Mouse (Mus musculus): Measurements from ENCODE around the gene Tmem140. TPM values are rescaled to one million over a fixed set of nuclear protein-coding genes. Genes with fewer than 3 reads are reported as not detected.

Tmem140 gene
- polyA plus RNA-seq, 1 experiment = not detected

DNA sequence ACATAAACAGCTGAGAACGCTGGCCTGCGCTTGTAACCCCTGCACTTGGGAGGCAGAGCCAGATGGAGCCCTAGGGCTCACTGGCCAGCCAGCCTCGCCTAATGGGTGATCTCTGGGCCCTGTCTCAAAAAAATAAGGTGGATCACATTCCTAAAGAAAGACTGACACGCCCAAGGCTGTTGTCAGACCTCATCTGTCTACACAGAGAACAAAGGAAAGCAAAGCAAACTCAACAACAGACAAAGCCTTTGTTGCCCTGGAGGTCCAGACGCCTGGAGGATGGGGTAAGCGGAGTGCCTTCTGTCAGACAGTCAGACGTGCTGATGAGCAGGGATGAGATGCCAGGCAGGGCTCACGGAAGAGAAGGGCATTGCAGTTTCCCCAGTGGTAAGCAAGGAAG is 3.8 kb downstream of the Tmem140 start:
- no peak overlapping the region for H3K4me3 ChIP-seq (ENCODE audit: insufficient read depth, low read depth, low read length)
- H3K27ac ChIP-seq (ENCODE audit: insufficient read depth, low read depth, low read length) = no peak overlapping the region
- H3K4me1 ChIP-seq (ENCODE audit: control insufficient read depth, insufficient read depth, low read length) = no peaks in the 10 kb centered on the region
- TF ChIP-seq CTCF (IDR thresholded peaks at IDR 0.05; ENCODE audit: insufficient read depth, low read depth, low read length) = no peak
- TF ChIP-seq POLR2A (IDR thresholded peaks at IDR 0.05; ENCODE audit: insufficient read depth, low read depth, low read length) = no peak
- WGBS = 80% methylated on average over 8 of the region's 8 CpGs

DNA sequence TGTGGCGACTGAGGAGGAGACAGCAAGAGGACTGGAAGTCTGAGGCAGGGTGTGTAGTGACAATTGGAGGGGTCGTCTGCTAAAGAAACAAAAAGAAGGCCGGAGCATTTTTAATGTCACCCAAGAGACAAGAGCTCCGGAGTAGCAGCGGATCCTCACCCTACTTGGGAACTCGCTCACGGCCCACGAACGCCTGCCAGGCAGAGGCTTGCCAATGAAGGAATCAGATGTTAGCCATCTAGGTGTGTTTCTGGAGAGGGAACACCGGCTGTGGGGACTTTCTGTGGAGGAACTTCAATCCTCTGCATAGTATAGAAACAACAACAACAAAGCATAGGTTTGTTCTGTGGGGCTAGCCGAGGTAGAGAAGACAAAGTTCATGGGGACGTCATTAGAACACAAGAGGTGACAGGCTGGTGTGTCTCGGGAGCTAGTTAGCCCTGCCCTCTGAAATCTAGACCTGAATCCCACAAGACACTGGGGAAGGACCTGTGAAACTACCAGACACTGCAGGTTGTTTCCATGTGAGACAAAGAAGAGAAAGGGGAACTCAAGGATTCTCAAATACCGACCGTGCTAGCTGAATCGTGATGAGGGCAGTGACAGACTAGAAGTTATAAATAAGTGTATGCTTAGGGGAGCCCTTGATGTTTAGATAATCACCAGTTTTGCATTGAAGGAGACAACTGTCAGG is 4.5 kb downstream of the Tmem140 start:
- TF ChIP-seq POLR2A (IDR thresholded peaks at IDR 0.05; ENCODE audit: insufficient read depth, low read depth, low read length) (no peak), CTCF (IDR thresholded peaks at IDR 0.05; ENCODE audit: insufficient read depth, low read depth, low read length) (no peak)
- H3K4me1 ChIP-seq (ENCODE audit: control insufficient read depth, insufficient read depth, low read length) = no peaks in the 10 kb centered on the region
- H3K27ac ChIP-seq (ENCODE audit: insufficient read depth, low read depth, low read length) = no peak overlapping the region
- no peak overlapping the region for H3K4me3 ChIP-seq (ENCODE audit: insufficient read depth, low read depth, low read length)
- 77% methylated on average over 16 of the region's 16 CpGs for WGBS

GRCm38 (mm10) chr6:34867995-34868350 is 5.0 kb downstream of the Tmem140 start:
- H3K4me3 ChIP-seq (ENCODE audit: insufficient read depth, low read depth, low read length) = no peak overlapping the region
- H3K4me1 ChIP-seq (ENCODE audit: control insufficient read depth, insufficient read depth, low read length) = no peaks in the 10 kb centered on the region
- WGBS = 73% methylated on average over 10 of the region's 10 CpGs
- TF ChIP-seq CTCF (IDR thresholded peaks at IDR 0.05; ENCODE audit: insufficient read depth, low read depth, low read length) (no peak), POLR2A (IDR thresholded peaks at IDR 0.05; ENCODE audit: insufficient read depth, low read depth, low read length) (no peak)
- H3K27ac ChIP-seq (ENCODE audit: insufficient read depth, low read depth, low read length) = no peak overlapping the region

DNA sequence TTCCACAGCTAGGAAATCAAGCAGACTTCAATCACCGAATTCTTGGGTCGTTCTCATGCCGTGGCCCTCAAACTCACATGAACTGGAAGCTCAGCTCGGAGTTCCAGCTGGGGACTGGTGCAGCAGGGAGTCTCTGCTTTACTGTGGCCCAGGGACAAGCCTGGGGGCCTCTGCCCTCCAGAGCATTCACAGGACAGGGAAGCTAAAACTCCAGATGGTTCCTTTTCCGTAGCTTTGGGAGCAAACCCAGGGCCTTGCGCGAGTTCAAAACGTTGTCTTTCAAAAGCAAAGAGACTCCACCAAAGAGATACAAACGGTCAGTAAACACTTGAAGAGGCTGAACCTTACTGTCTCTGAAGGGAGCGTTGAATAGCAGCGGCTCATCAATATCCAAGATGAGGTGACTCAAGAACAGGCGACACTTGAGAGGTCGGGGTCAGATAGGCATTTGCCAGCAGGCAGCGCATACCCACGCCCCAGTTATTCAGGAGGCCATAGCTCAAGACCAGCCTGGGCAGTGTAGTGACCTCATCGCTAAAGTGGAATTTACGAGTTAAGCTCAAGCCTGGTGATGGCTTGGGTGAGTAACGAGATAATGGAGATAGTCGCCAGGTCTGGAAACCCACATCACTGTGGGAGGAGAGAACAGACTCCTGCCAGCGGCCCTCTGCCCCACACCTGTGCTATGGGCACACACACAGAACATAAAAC is 5.7 kb downstream of the Tmem140 start:
- H3K4me3 ChIP-seq (ENCODE audit: insufficient read depth, low read depth, low read length) = no peak overlapping the region
- TF ChIP-seq CTCF (IDR thresholded peaks at IDR 0.05; ENCODE audit: insufficient read depth, low read depth, low read length) = no peak
- TF ChIP-seq POLR2A (IDR thresholded peaks at IDR 0.05; ENCODE audit: insufficient read depth, low read depth, low read length) = no peak
- WGBS = 89% methylated on average over 20 of the region's 20 CpGs
- H3K27ac ChIP-seq (ENCODE audit: insufficient read depth, low read depth, low read length) = no peak overlapping the region
- no peaks in the 10 kb centered on the region for H3K4me1 ChIP-seq (ENCODE audit: control insufficient read depth, insufficient read depth, low read length)

GRCm38 (mm10) chr6:34869225-34869915 is 6.4 kb downstream of the Tmem140 start:
- Histone ChIP-seq H3K4me1 (ENCODE audit: control insufficient read depth, insufficient read depth, low read length) (0 out of 2 replicates have a peak, but pooled peaks cover 3% of the 10 kb centered on the region), H3K27ac (ENCODE audit: insufficient read depth, low read depth, low read length) (no peak overlapping the region)

GRCm38 (mm10) chr6:34870136-34870535 is 7.2 kb downstream of the Tmem140 start:
- Histone ChIP-seq H3K4me1 (ENCODE audit: control insufficient read depth, insufficient read depth, low read length) (peaks cover 5% of the 10 kb centered on the region), H3K27ac (ENCODE audit: insufficient read depth, low read depth, low read length) (no peak overlapping the region), H3K4me3 (ENCODE audit: insufficient read depth, low read depth, low read length) (no peak overlapping the region)
- TF ChIP-seq POLR2A (IDR thresholded peaks at IDR 0.05; ENCODE audit: insufficient read depth, low read depth, low read length) (no peak), CTCF (IDR thresholded peaks at IDR 0.05; ENCODE audit: insufficient read depth, low read depth, low read length) (no peak)
- 88% methylated on average over 5 of the region's 5 CpGs for WGBS

More at GRCm38 (mm10) chr6:34869225-34869915, 6.4 kb downstream of the Tmem140 start:
- 85% methylated on average over 13 of the region's 13 CpGs for WGBS
- TF ChIP-seq CTCF (IDR thresholded peaks at IDR 0.05; ENCODE audit: insufficient read depth, low read depth, low read length) (no peak), POLR2A (IDR thresholded peaks at IDR 0.05; ENCODE audit: insufficient read depth, low read depth, low read length) (no peak)
- no peak overlapping the region for H3K4me3 ChIP-seq (ENCODE audit: insufficient read depth, low read depth, low read length)

- TF ChIP-seq POLR2A (IDR thresholded peaks at IDR 0.05; ENCODE audit: insufficient read depth, low read depth, low read length) = no peak
- TF ChIP-seq CTCF (IDR thresholded peaks at IDR 0.05; ENCODE audit: insufficient read depth, low read depth, low read length) = no peak
- 74% methylated on average over 5 of the region's 5 CpGs for WGBS
- Histone ChIP-seq H3K27ac (ENCODE audit: insufficient read depth, low read depth, low read length) (no peak overlapping the region), H3K4me1 (ENCODE audit: control insufficient read depth, insufficient read depth, low read length) (peaks cover 7% of the 10 kb centered on the region), H3K4me3 (ENCODE audit: insufficient read depth, low read depth, low read length) (no peak overlapping the region)
Observed at GRCm38 (mm10) chr6:34870724-34871123, 7.8 kb downstream of the Tmem140 start.

DNA sequence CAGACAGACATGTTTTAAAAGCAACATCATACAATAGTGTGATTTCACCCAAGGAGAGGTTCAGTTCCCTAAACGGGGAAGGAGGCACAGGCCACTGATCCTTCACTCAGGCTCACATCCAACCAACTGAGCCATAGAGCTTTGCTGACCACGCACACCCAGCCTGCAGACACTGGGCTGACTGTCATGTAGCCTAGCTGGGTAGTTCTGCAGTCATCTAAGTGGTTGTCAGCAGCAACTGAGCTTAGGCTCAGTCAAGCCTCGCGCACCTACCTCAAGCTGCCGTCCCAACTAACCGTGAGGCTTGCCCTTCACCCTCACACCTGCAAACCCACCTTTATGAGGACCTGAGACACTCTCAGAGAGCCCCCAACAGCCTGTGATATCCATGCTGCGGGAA is 9.0 kb downstream of the Tmem140 start:
- H3K4me3 ChIP-seq (ENCODE audit: insufficient read depth, low read depth, low read length) = no peak overlapping the region
- no peak overlapping the region for H3K27ac ChIP-seq (ENCODE audit: insufficient read depth, low read depth, low read length)
- 89% methylated on average over 7 of the region's 7 CpGs for WGBS
- TF ChIP-seq POLR2A (IDR thresholded peaks at IDR 0.05; ENCODE audit: insufficient read depth, low read depth, low read length) (no peak), CTCF (IDR thresholded peaks at IDR 0.05; ENCODE audit: insufficient read depth, low read depth, low read length) (no peak)
- peaks cover 7% of the 10 kb centered on the region for H3K4me1 ChIP-seq (ENCODE audit: control insufficient read depth, insufficient read depth, low read length)

DNA sequence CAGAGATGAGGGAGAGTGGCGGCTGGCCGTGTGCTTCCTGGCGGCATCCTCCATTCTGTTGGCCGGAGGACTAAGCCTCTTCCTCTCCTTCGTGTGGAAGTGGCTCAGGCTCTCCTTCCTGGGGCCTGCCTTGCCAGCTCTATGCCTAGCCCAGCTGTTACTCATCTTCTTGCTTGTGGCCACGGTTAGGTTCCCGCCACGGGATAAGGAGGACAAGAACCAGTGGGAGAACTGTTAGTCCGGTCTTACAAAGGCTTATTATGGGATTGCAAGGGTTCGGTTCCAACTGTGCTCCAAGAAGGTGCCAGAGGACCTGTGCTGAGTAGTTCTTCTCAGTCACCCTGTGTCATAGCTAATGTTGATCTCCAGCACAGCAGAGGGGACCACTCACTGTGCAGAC is 9.9 kb downstream of the Tmem140 start:
- Histone ChIP-seq H3K27ac (ENCODE audit: insufficient read depth, low read depth, low read length) (no peak overlapping the region), H3K4me3 (ENCODE audit: insufficient read depth, low read depth, low read length) (no peak overlapping the region), H3K4me1 (ENCODE audit: control insufficient read depth, insufficient read depth, low read length) (peaks cover 7% of the 10 kb centered on the region)
- WGBS = 93% methylated on average over 10 of the region's 10 CpGs
- no peak for TF ChIP-seq CTCF (IDR thresholded peaks at IDR 0.05; ENCODE audit: insufficient read depth, low read depth, low read length)
- no peak for TF ChIP-seq POLR2A (IDR thresholded peaks at IDR 0.05; ENCODE audit: insufficient read depth, low read depth, low read length)
